Mouse (Mus musculus) CD8-positive naive resting alpha-beta T cell, adult 2 months (primary cell): ENCODE results near the gene Lta.

Experiments used
- DNase-seq, 2 experiments: peaks; one replicate each; pipeline ENCODE4 v3.0.0; 2022; ENCODE audit warnings: low read depth in 2 of 2, low spot score in 2 of 2

Gene Lta

DNA sequence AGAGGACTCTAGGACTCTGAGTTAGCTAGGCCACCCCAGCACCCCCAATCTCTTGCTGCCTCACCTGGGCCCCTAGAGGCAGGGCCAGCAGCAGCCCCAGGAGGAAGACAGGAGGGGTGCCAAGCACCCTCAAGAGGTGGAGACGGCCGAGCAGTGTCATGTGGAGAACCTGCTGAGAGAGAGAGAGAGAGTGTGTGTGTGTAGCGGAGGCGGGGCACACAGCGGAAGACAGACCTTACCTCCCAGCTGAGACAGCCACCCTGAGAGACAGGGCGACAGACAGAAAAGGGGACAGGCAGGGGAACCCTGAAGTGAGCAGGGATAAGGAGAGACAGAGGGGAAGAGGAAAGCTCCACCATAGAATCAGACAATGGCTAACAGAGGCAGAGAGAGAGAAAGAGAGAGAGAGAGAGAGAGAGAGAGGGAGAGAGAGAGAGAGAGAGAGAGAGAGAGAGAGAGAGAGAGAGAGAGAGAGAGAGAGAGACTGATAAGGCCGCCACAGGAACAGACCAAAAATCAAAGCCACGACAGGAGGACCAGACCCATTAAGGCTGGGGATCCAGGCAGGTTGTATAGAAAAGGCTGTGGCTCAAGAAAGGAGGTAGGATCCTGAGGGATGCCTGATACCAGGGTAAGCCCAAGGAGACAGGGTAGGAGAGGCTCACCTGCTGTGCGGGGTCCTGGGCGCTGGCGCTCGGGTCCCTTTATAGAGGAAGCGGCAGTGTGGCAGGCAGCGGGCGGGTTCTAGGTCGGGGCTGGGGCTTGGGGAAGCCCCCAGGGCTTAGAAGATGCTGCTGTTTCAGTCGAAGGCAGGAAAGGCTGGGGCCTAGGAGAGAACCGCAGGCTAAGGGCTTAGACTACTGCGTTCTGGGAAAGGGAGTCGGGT, at the start of gene Lta:
Lta (minus strand) TSS at position 858 of the 886 bp plus-strand sequence.
- DNase-seq, result peak; percentile 70 to 76

DNA sequence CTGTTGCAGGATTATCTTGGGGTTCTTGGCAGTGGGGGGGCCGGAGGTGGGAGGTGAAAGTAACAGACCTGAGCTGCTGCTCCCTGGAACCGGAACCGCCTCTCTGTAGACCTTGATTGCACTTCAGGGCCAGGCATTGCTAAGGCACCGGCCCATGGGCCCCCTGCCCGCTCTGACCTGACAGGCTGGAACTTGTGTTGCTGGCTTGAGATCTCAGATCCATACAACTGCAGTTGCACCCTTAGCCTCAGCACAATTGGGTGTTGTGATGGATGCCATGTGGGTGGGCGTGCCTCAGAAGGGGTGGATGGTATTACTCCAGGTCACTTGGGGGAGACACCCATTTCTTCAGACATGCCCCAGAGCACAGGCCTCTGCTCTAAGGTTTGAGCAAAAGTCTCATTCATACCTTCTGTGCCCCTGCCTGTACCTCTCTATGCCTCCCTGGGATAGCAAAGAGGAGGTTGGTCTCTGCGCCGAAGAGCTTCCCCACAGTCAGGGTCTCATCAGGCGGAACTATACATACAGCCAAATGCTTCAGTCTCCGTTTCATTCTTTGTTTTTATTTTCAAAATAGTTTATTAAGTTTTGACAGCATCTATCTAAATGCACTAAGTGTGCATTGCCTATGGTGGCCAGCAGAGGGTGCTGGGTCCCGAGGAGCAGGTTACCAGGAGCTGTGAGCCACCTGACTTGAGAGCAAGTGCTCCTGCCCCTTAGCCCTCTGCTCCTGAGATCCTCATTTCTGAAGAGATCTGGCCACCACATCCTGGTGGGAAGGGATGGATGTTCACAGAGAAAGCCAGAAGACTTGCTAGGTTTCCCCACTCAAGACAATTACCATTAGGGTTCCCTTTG, 49.3 kb upstream of the Lta start:
- DNase-seq, result peak; percentile 71 to 83

DNA sequence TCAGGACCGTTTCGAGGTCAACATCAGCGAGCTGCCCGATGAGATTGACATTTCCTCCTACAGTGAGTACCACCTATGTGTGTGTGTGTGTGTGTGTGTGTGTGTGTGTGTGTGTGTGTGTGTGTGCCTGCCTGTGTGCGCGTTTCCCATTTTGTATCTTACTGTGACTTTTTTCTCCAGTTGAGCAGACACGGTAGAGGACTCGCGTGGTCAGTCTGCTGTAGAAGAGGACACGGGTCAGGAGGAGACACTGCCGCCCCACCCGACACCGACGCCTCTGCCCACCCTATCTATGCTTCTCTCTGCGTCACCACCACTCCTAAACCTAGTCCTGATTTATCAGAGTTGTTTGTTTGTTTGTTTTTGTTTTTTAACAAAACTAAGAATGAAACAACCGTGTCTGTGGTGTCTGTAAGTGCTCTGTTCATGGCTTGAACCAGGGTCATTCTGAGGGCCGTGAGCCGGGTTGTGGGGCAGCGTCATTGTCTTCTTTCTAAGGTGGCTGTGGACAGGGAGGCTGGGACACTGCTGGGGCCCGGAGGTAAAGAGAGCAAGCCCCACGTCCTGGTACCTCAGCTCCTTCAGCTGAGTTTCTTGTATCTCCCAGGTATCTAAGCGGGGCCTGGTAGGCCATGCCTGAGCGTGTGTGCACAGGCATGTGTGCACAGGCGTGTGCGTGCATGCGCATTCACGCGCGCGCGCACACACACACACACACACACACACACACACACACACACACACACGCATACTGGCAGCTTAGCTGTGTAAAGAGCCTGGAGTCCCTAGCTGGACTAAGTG, 48.3 kb upstream of the Lta start:
- no peak for DNase-seq

DNA sequence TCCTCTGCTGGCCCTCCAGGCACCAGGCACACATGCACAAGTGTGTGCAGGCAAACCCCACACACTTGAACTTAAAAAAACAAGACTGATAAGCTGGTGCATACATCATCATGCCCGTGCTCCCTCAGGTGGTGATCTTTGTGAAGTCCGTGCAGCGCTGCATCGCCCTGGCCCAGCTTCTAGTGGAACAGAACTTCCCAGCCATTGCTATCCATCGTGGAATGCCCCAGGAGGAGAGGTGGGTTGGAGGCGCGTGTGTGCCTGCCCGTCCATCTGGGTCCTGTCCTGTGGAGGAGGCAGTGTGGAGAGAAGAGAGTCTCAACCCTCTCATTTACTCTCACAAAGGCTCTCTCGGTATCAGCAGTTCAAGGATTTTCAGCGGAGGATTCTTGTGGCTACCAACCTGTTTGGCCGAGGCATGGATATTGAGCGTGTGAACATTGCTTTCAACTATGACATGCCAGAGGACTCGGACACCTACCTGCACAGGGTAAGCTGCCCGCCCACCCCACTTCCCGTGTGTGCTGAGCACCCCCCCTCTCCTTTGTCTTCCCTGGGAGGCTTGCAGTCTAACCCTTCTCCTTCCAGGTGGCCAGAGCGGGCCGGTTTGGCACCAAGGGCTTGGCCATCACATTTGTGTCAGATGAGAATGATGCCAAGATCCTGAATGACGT, 47.6 kb upstream of the Lta start:
- no peak for DNase-seq

DNA sequence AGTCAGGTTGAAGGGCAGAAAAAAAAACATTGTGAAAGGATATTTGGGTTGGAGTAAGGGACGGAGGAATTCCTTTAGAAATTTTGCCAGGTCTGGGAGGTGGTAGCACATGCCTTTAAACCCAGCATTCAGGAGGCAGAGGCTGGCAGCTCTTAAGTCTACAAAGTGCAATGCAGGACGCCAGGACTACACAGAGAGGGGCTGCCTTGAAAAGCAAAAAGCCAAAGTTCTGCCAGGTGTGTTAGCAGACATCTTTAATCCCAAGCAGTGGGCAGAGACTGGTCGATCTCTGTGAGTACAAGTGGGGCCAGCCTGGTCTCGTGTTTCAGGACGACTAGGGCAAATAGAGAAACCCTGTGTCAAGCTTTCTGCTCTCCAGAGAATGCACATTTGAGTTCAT, 46.8 kb upstream of the Lta start:
- no peak for DNase-seq

DNA sequence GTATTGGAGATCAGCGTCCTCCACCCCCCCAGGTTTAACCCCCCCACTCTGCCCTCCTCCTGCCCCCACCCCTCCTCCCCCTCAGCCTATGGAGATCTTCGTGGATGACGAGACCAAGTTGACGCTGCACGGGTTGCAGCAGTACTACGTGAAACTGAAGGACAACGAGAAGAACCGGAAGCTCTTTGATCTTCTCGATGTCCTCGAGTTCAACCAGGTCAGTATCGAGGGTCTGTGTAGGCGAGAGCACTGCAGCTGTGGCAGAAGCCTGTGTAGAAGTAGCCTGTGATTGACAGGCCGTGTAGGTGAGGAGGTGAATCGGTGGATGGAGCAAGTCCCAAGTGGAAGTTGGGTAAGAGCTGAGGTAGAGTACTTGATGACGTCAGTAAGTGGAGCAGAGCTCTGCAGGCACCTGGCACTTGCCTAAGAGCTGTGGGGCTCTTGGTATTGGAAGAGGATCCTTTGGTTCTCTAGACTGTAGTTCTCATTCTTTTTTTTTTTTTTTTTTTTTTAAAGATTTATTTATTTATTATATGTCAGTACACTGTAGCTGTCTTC, 46.1 kb upstream of the Lta start:
- no peak for DNase-seq

DNA sequence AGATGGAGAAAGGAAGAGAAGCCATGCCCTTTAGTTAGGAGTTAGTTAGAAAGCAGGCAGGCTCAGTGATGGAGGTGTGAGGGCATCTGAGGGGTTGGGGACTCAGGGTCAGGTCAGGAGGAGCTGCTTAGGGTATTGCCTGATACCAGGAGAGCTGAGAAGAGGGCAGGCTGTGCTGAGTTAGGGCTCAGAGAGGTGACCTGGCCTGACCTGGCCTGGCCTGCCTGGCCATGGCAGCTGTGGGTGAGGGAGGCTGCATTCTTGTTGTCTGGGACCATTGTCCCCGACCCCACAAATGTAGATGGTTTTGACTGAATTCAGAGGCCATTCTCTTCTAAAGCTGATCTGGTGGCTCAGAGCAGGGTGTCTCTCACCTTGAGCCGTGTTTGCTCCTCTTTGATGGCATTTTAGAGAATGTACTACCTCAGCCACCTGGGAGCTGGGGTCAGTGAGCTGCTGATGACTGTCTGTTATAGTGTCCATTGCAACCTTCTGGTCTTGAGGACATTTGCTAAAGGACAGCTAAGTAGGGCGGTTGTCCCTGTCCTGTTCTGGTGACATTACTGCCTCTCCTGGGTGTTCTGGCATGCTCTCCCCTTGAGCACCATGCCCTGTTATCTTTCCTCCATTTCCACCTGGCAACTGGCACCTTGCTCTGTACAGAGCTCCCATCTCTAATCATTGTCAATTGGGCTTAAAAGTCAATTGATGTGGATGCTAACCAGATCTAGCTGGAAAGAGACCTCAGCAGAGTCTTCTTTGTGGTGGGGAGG, 45.4 kb upstream of the Lta start:
- no peak for DNase-seq

DNA sequence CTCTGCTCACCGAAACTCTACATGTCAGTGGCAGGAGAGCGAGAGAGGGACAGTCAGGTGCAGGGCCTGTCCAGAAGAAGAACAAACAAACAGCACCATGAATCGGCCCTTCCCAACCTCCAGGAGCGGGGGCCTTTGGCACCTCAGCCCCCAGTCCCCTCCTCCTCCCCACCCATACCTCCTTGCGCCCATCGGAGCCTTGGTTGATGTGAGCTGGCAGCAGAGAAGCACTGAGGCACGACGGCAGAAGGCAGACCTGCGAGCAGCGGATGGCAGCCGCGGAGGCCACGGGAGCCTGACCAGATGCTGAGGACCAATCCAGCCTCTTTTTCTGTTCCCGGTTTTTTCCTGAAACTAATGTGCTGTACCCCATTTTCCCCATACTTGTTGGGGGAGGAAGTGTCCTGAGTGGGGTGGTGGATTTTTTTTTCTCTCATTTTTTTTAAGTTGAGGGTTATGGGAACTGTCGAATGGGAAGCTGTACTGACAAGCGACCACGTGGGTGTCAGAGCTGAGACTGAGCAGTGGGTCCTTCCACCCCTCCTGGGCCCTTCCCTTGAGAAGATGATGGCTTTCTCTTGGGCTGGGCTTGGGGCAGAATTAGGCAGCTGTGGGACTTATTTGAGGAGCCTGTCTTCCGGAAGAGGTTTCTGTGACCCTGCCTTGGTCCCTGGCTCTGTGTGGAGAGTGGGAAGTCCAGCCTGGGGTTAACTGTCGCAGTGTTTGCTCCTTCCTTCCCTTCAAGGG, 44.5 kb upstream of the Lta start:
- DNase-seq, result no peak

DNA sequence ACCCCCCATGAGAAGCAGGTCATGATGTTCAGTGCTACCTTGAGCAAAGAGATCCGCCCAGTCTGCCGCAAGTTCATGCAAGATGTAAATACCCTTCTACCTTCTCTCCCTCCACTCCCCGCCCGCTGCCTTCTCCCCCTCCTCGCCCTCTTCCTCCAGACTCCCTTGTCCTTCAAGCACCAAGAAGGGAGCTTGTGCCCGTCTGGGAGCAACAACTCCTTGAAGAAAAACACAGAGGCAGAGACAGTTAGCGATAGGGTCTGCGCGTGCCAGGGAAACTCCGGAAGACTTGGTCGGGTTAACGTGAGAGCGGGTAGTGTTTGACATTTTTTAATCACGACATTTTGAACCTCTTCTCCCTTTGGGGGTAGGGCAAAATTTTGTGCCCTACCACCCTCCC, 43.8 kb upstream of the Lta start:
- DNase-seq, result no peak

DNA sequence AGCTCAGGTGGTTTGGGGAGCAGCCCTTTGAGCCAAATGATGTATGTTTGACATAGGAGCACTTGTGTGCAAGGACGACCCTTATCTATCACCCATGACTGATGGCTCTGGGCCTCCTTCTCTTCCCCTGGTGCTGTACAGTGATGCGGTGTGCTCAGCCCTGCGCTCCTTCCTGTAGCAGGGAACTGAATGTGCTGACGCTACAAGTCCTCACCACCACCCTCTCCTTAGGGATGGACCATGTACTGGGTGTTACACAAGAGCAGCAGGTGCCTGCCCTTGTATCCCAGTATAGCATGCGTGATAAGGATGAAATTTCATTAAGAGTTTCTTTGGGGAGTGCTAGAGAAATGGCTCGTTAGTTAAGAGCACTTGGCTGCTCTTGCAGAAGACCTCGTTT, 42.0 kb upstream of the Lta start:
- no peak for DNase-seq

DNA sequence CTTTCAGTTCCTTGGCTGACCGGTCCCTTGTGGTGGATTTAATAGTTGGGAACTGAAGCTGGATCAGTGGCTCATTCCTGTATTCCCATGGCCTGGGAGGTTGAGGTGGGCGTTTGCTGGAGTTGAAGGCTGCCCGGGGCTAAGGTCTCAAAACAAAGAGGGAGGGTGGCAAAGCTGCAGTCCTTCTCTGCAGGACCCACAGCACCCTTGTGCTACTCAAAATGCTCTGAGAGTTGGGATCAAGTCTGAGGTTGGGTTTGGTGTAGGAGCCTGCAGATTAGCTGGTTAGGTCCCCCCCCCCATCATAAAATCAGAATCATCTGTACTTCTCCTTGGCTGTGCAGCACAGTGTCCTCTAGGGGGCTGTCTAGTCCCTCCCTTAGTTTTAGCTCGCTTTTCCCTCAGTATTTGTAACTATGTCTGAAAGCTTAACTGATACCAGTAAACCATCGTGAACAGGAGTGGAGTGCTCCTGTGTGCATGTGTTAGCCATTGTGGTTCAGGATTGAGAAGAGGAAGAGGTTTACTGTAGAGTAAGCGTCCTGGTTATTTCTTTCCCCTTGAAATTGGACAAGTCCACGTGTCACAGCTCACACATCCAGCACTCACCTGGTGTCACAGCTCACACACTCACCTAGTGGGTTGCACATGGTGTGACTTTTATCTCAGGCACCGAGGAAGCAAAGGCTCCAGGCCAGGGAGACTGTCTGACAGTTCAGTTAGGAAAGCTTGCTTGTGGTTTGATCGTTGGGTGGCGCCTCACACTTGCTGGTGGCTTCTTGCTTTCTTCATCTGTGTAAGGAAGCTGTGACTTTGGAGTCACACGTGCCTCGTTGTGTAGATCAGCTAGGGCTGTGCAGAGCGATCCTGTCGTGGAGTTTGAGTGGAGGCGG, 40.8 kb upstream of the Lta start:
- no peak for DNase-seq

DNA sequence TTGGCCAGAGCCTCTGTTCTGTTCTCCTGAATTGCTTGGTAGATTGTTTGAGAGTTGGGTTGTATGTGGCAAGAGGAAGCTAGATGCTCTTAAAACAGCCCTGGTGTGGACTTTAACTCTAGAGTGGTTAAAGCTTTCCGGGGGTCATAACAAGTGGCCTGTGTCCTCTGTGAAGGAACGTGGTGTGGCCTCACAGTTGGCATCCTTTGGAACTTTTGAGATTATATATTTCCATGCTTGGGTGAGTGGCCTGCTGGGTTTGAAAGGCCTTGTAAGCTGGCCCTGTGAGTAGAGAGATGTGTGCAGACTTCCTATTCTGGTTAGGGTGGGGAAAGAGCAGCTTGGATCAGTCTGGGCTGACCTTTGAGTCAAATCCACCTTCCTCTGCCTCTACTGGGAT, 39.8 kb upstream of the Lta start:
- no peak for DNase-seq

DNA sequence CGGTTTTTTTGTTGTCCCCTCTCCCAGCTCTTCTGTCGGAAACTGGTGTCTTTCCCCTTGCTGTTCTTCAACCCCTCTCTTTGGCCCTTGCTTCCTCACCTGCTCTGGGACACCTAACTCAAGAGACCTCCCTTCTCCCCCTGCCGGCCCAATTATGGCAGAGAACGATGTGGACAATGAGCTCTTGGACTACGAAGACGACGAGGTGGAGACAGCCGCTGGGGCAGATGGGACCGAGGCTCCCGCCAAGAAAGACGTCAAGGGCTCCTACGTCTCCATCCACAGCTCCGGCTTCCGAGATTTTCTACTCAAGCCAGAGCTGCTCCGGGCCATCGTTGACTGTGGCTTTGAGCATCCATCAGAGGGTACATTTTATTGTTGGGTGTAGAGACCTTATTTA, 37.9 kb upstream of the Lta start:
- no peak for DNase-seq

DNA sequence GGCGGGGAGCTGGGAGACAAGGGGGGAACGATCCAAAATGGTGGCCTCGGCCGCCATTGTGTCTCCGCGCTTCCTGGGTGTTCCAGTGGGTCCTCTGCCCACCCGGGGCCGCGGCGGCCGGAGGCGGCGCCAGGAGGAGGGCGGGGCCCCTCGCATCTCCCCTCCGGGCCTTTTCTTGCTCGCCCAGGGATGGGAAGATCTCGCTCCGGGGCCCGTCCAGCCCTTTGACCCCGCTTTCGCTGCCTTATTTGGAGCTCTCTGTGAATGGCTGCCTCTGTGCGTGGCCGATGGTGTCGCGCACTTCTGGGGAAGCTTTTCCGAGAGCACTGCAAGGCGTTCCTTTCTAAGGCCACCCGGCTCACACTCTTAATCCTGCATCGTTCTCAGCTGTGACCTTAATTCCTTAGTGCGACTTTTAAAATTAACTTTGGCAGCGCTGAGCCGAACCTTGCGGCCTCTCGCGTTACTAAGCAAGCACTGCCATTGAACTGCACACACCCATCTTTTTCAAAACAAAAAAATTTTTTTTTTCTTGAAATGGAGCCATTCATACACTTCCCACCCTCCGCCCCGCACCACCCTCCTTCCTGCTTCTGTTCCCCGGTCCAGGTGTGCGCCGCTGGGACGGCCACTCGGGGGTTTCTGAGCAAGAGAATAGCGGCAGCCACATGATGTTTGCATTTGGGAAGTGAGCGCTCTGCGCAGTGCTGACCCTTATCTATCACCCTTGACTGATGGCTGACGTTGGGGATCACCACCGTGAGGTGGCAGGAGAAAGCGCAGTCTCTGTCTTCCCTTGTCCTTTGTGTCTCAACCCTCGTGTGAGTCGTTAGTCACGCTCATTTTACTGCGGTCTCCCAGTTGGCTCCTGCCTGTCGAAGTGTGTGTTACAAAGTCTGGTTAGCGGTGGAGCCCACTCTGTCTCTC, 37.1 kb upstream of the Lta start:
- DNase-seq, result peak; percentile 39 to 56

DNA sequence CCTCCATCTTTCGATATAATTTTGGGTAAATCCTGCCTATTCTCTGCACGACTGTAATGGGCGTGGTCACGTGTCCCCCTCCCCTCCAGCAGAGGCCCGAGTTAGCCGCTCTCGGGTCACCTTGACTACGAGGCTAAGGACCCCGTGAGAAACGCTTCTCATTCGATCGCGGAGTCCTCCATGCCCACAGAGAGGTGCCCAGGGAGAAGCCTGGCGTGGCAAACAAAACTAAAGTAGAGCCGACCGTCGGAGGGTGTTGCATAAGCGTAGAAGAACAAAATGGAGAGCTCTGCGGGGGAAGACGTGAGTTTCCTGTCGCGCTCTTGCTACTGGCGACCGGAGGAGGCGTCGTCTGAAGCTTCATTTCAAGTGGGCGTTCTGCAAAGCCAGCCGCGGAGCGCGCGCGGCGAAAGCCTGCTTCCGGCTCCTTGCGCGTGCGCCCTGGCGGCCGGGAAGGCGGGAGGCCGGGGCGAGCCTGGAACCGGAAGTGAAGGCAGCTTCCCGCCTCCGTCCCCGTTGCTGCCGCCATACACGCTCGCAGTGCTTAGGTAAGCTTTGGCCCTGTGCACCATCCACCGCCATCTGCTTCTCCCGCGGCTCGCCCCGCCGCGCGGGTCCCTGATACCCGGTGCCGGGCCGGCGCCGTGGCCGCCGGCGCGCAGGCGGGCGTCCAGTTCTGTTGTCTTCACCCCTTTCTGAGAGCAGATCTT, 36.3 kb upstream of the Lta start, which contains the start of gene Ddx39b:
Ddx39b (plus strand) TSS at position 442 of the 710 bp plus-strand sequence.
- peak; percentile 95 for DNase-seq
